Mouse (Mus musculus) forebrain, postnatal 0 days (tissue): ENCODE measurements around the gene Hist1h3a. TPM values are rescaled to one million over a fixed set of nuclear protein-coding genes. Genes with fewer than 3 reads are reported as not detected.
"Not testable (repeated sequence)": the region's sequence is repeated elsewhere in the genome, so short reads cannot be mapped to it uniquely, and the experiment has no call there.

Experiments
- ATAC-seq: fragments of 200-750 bp; cut with Nextera tagmentation; 2 replicates; pipeline ENCODE4 v1.8.0; 2017; ENCODE audit warnings: mild to moderate bottlenecking, moderate library complexity
- DNase-seq: peaks from one replicate; pipeline ENCODE4 v3.0.0-alpha.2; 2015
- H3K27ac ChIP-seq: fragments of 300-500 bp; sonication (generic); 2 replicates; pipeline ENCODE4 v1.5.1; 2014; ENCODE audit warnings: low read depth, mild to moderate bottlenecking, antibody characterized with exemption, low read length, moderate library complexity, mixed read lengths
- H3K27me3 ChIP-seq: fragments of 300-500 bp; sonication (generic); 2 replicates; pipeline ENCODE4 v1.6.1; 2014; ENCODE audit warnings: mild to moderate bottlenecking, low read length, mixed read lengths; ENCODE audit not compliant: insufficient read depth
- H3K36me3 ChIP-seq: fragments of 300-500 bp; sonication (generic); 2 replicates; pipeline ENCODE4 v1.6.1; 2014; ENCODE audit warnings: mild to moderate bottlenecking, moderate library complexity; ENCODE audit not compliant: insufficient read depth
- H3K4me1 ChIP-seq: fragments of 300-500 bp; sonication (generic); 2 replicates; pipeline ENCODE4 v1.6.1; 2014; ENCODE audit warnings: antibody characterized with exemption; ENCODE audit not compliant: insufficient read depth
- H3K4me2 ChIP-seq: fragments of 300-500 bp; sonication (generic); 2 replicates; pipeline ENCODE4 v1.6.1; 2014; ENCODE audit warnings: low read depth, mild to moderate bottlenecking, moderate library complexity
- H3K4me3 ChIP-seq: fragments of 300-500 bp; sonication (generic); 2 replicates; pipeline ENCODE4 v1.5.1; 2014; ENCODE audit warnings: low read depth, low read length, mixed read lengths
- H3K9ac ChIP-seq: fragments of 300-500 bp; sonication (generic); 2 replicates; pipeline ENCODE4 v1.6.1; 2014; ENCODE audit warnings: mild to moderate bottlenecking
- H3K9me3 ChIP-seq: fragments of 300-500 bp; sonication (generic); 2 replicates; pipeline ENCODE4 v1.6.1; 2016; ENCODE audit warnings: low read length
- CTCF ChIP-seq: sonication (generic); IDR thresholded peaks from 2 replicates; pipeline ENCODE4 v1.5.1; 2016; ENCODE audit warnings: antibody characterized with exemption, control low read depth, low read depth
- WGBS: fragments of 180-500 bp; shearing (Covaris S2); extraction: QIAGEN DNeasy Blood & Tissue Kit; methylation state at CpG from one replicate; pipeline ENCODE4 v1.1.7; 2014; 5-methylcytosine and 5-hydroxymethylcytosine counted together
- polyA plus RNA-seq: library from polyadenylated mRNA; unstranded; fragments of >200 nt; fragmentation: Nextera tagmentation; extraction: Ambion mirVana; gene quantifications from 2 replicates; pipeline ENCODE4 v1.2.1, GENCODE M21; 2015
- total RNA-seq: library from RNA; depleted of rRNA; stranded (reverse); fragments of >200 nt; gene quantifications from 2 replicates; pipeline ENCODE4 v1.2.3, GENCODE M21; 2014; rRNA removed

Gene Hist1h3a
- 483 and 512 TPM in 2 replicates for total RNA-seq
- polyA plus RNA-seq, result 1.2 and 2.2 TPM in 2 replicates

- H3K9me3 ChIP-seq, H3K36me3 ChIP-seq, H3K27me3 ChIP-seq: not testable (repeated sequence)
- DNase-seq (peak; percentile 89), ATAC-seq (peak; percentile 69)
- Histone ChIP-seq H3K4me2 (peak within 1 kb of the TSS; percentile 77), H3K27ac (peak within 1 kb of the TSS; percentile 91), H3K9ac (peak within 1 kb of the TSS; percentile 66), H3K4me1 (peaks cover 17% of the 10 kb centered on the region), H3K4me3 (peak within 1 kb of the TSS; percentile 52)
- WGBS, result 2% methylated on average over 24 of the region's 52 CpGs
These were observed at the start of gene Hist1h3a for GRCm38 (mm10) chr13:23761871-23762821. TSS of gene Hist1h3a (minus strand) at chr13:23762386.

- ATAC-seq, result no peak
These were observed 44.4 kb upstream of the Hist1h3a start, which contains the start of gene Slc17a2 for GRCm38 (mm10) chr13:23806422-23807052. TSS of gene Slc17a2 (plus strand) at chr13:23806993.

GRCm38 (mm10) chr13:23804532-23804931 is 42.3 kb upstream of the Hist1h3a start:
- whole genome bisulfite sequencing, result 77% methylated on average over 2 of the region's 2 CpGs
- no peaks in the 10 kb centered on the region for H3K36me3 ChIP-seq
- H3K9me3 ChIP-seq, result no peaks in the 10 kb centered on the region

More at GRCm38 (mm10) chr13:23806422-23807052, 44.4 kb upstream of the Hist1h3a start, which contains the start of gene Slc17a2:
- no peak within 1 kb of the TSS for H3K9ac ChIP-seq
- H3K4me3 ChIP-seq, result no peak within 1 kb of the TSS
- no peak within 1 kb of the TSS for H3K4me2 ChIP-seq
- no peak for TF ChIP-seq CTCF
- no peaks in the 10 kb centered on the region for H3K9me3 ChIP-seq
- no peak for DNase-seq
- no peaks in the 10 kb centered on the region for H3K4me1 ChIP-seq
- no peaks in the 10 kb centered on the region for H3K36me3 ChIP-seq
- H3K27me3 ChIP-seq, result no peaks in the 10 kb centered on the region
- no peak within 1 kb of the TSS for H3K27ac ChIP-seq
- WGBS, result 90% methylated on average over 15 of the region's 15 CpGs

GRCm38 (mm10) chr13:23799405-23799804 is 37.2 kb upstream of the Hist1h3a start:
- Histone ChIP-seq H3K4me3 (no peak overlapping the region), H3K27ac (no peak overlapping the region), H3K4me2 (no peak overlapping the region), H3K4me1 (no peaks in the 10 kb centered on the region), H3K36me3 (no peaks in the 10 kb centered on the region), H3K9ac (no peak overlapping the region), H3K9me3 (no peaks in the 10 kb centered on the region), H3K27me3 (no peaks in the 10 kb centered on the region)
- no peak for DNase-seq
- ATAC-seq, result no peak
- no peak for TF ChIP-seq CTCF
- 86% methylated on average over 5 of the region's 5 CpGs for WGBS

More at GRCm38 (mm10) chr13:23804532-23804931, 42.3 kb upstream of the Hist1h3a start:
- no peak for DNase-seq
- no peak for ATAC-seq
- H3K27ac ChIP-seq, result no peak overlapping the region
- H3K27me3 ChIP-seq, result no peaks in the 10 kb centered on the region
- no peak overlapping the region for H3K4me3 ChIP-seq
- H3K4me2 ChIP-seq, result no peak overlapping the region
- no peaks in the 10 kb centered on the region for H3K4me1 ChIP-seq
- no peak overlapping the region for H3K9ac ChIP-seq
- no peak for TF ChIP-seq CTCF

- peak; percentile 86 for ATAC-seq
- 45% methylated on average over 2 of the region's 2 CpGs for WGBS
These were observed 30.3 kb upstream of the Hist1h3a start for GRCm38 (mm10) chr13:23792520-23792919.

GRCm38 (mm10) chr13:23779025-23779424 is 16.8 kb upstream of the Hist1h3a start:
- H3K4me2 ChIP-seq, result no peak overlapping the region
- no peak for ATAC-seq
- DNase-seq, result no peak
- TF ChIP-seq CTCF, result no peak
- H3K4me3 ChIP-seq, result no peak overlapping the region
- H3K27ac ChIP-seq, result no peak overlapping the region
- H3K9ac ChIP-seq, result no peak overlapping the region
- H3K27me3 ChIP-seq, result no peaks in the 10 kb centered on the region
- no peaks in the 10 kb centered on the region for H3K9me3 ChIP-seq
- whole genome bisulfite sequencing, result 87% methylated on average over 4 of the region's 4 CpGs
- no peaks in the 10 kb centered on the region for H3K4me1 ChIP-seq
- H3K36me3 ChIP-seq, result no peaks in the 10 kb centered on the region

More at GRCm38 (mm10) chr13:23792520-23792919, 30.3 kb upstream of the Hist1h3a start:
- H3K4me1 ChIP-seq, result no peaks in the 10 kb centered on the region
- H3K9ac ChIP-seq, result no peak overlapping the region
- H3K36me3 ChIP-seq, result no peaks in the 10 kb centered on the region
- TF ChIP-seq CTCF, result peak; percentile 91
- DNase-seq, result peak; percentile 88
- no peak overlapping the region for H3K27ac ChIP-seq
- no peak overlapping the region for H3K4me3 ChIP-seq
- H3K4me2 ChIP-seq, result no peak overlapping the region
- no peaks in the 10 kb centered on the region for H3K9me3 ChIP-seq
- no peaks in the 10 kb centered on the region for H3K27me3 ChIP-seq
